Comparison of ENCODE assay signal across 28 mouse cellular contexts in the genomic region with DNA sequence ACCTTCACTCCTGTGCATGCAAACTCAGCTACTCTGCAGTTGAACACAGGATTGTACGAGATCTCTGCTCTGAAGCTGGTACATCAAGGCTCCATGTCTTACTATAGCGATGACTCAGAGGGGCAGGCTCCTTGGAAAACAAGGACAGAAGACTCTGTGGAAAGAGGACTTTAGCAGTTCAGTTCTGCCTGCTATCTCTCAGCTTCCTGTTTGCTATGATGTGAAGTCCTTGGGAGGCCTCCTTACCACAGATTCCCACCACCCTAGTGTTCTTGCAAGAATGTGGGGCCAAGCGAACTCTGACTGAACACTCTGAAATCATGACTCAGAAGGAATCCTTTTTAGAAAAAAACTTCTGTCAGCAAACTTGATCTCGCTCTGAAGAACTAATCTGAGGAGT. TPM values are rescaled to one million over a fixed set of nuclear protein-coding genes. Genes with fewer than 3 reads are reported as not detected.
DNase-seq lines count a peak whose midpoint lies in the region; ATAC-seq and TF ChIP-seq lines count a peak whose summit lies in the region.
"Had no signal": no experiment of that assay in that cellular context is flagged by ENCODE, and none has a peak within 500 bp of the region (broad histone marks: within the 10 kb centered on the region; RNA-seq: fewer than 3 reads in every experiment).

No protein-coding gene starts in this region.

- H3K4me2 ChIP-seq in kidney, postnatal 0 days (ENCODE audit: low read length), result no peak overlapping the region
- H3K4me2 ChIP-seq: heart, embryonic 13.5 days; hindbrain, embryonic 14.5 days; lung, embryonic 15.5 days; midbrain, embryonic 12.5 days; neural tube, embryonic 13.5 days had no signal

- no peak for TF ChIP-seq RAD21 in MEL (IDR thresholded peaks at IDR 0.05; ENCODE audit: low read depth, low read length)

- DNase-seq in adrenal gland, adult (ENCODE audit: inconsistent age in 2 of 2, low spot score in 1 of 2), result peak; percentile 48 to 58
- DNase-seq in adrenal gland, adult 18-20 months (ENCODE audit: low spot score in 2 of 2), result no peak
- DNase-seq in kidney, postnatal 0 days (ENCODE audit: low spot score), result peak; percentile 25
- DNase-seq in kidney, adult 8-10 months, result no peak
- DNase-seq in MEL (ENCODE audit: low read depth, low spot score), result peak; percentile 75
- peak; percentile 13 for DNase-seq in c-Kit-positive CD71-negative TER-119-negative erythroid progenitor cells, embryonic 14.5 days (ENCODE audit: low read depth)
- DNase-seq in embryo, embryonic 10.5 days (ENCODE audit: low spot score), result no peak
- no peak for DNase-seq in spleen, postnatal 4 days (ENCODE audit: low spot score in 2 of 2)
- DNase-seq: cerebellum, adult 11-12 months; cerebellum, postnatal 14 days; heart, adult 18-20 months; heart, postnatal 36 days; kidney, postnatal 25 days; left cerebral cortex, postnatal 4 days; lung, postnatal 4 days; thymus, postnatal 36 days had no signal

- H3K9me3 ChIP-seq in kidney, postnatal 0 days (replicated peaks; ENCODE audit: low read length), result no peaks in the 10 kb centered on the region
- no peaks in the 10 kb centered on the region for H3K9me3 ChIP-seq in MEL (replicated peaks; ENCODE audit: insufficient read depth, low read length)
- H3K9me3 ChIP-seq: forebrain, embryonic 10.5 days; G1E; heart, embryonic 13.5 days; lung, embryonic 15.5 days; midbrain, embryonic 12.5 days; neural tube, embryonic 13.5 days had no signal

- no peak overlapping the region for H3K9ac ChIP-seq in kidney, postnatal 0 days (ENCODE audit: low read depth, low read length)
- H3K9ac ChIP-seq in MEL (ENCODE audit: control insufficient read depth, low read depth, low read length, poor library complexity, severe bottlenecking), result no peak overlapping the region
- H3K9ac ChIP-seq: heart, embryonic 13.5 days; hindbrain, embryonic 14.5 days; lung, embryonic 15.5 days; midbrain, embryonic 12.5 days; neural tube, embryonic 13.5 days had no signal

- WGBS in kidney, postnatal 0 days, result 77% methylated on average over 4 of the region's 4 CpGs

- H3K36me3 ChIP-seq in kidney, postnatal 0 days (ENCODE audit: insufficient read depth, low read length), result no peaks in the 10 kb centered on the region
- peaks cover 0 to 21% of the 10 kb centered on the region in 2 experiments; a peak in 3 of 4 replicates for H3K36me3 ChIP-seq in MEL (ENCODE audit: control insufficient read depth in 1 of 2, insufficient read depth in 2 of 2, low read length in 2 of 2)
- H3K36me3 ChIP-seq: forebrain, embryonic 10.5 days; lung, embryonic 15.5 days; midbrain, embryonic 12.5 days had no signal

- TF ChIP-seq EP300 in MEL (IDR thresholded peaks at IDR 0.05; ENCODE audit: low read depth in 1 of 2, low read length in 2 of 2), result no peak; a peak in 1 of 4 replicates

- no peak overlapping the region for H3K27ac ChIP-seq in kidney, postnatal 0 days
- 0 out of 2 replicates have a peak overlapping the region, but pooled peaks have one; percentile 27 for H3K27ac ChIP-seq in MEL (ENCODE audit: control insufficient read depth, low read depth, low read length)
- H3K27ac ChIP-seq: forebrain, embryonic 10.5 days; heart, embryonic 13.5 days; hindbrain, embryonic 14.5 days; left cerebral cortex, adult 2 months; lung, embryonic 15.5 days; midbrain, embryonic 12.5 days; neural tube, embryonic 13.5 days had no signal

- no peak for TF ChIP-seq POLR2A in MEL (IDR thresholded peaks at IDR 0.05; ENCODE audit: control insufficient read depth in 1 of 2, insufficient read depth in 1 of 2, low read depth in 1 of 2, low read length in 2 of 2, poor library complexity in 1 of 2)

- H3K4me1 ChIP-seq in kidney, postnatal 0 days (replicated peaks; ENCODE audit: insufficient read depth, low read length), result no peaks in the 10 kb centered on the region
- H3K4me1 ChIP-seq in MEL (ENCODE audit: control insufficient read depth in 1 of 2, insufficient read depth in 2 of 2, low read length in 2 of 2), result peaks cover 9 to 27% of the 10 kb centered on the region in 2 experiments
- H3K4me1 ChIP-seq: lung, embryonic 15.5 days; midbrain, embryonic 12.5 days had no signal

- peaks cover 2% of the 10 kb centered on the region; the same call in 1 of the 2 replicates for H3K79me2 ChIP-seq in MEL (ENCODE audit: control insufficient read depth, insufficient read depth, low read length, poor library complexity)

- ATAC-seq in kidney, postnatal 0 days (replicated peaks; ENCODE audit: low FRiP score, low read depth), result no peak

- no peak overlapping the region for H3K4me3 ChIP-seq in kidney, postnatal 0 days (replicated peaks; ENCODE audit: low read depth, low read length)
- no peak overlapping the region for H3K4me3 ChIP-seq in MEL (ENCODE audit: control insufficient read depth in 1 of 2, insufficient read depth in 1 of 2, low read depth in 2 of 2, low read length in 2 of 2)
- H3K4me3 ChIP-seq: forebrain, embryonic 10.5 days; heart, embryonic 13.5 days; left cerebral cortex, adult 2 months; lung, embryonic 15.5 days; midbrain, embryonic 12.5 days; neural tube, embryonic 13.5 days had no signal

- TF ChIP-seq CTCF in kidney, postnatal 0 days (IDR thresholded peaks at IDR 0.05; ENCODE audit: low read depth), result no peak
- no peak for TF ChIP-seq CTCF in MEL (IDR thresholded peaks at IDR 0.05 in 2 of 3, conservative IDR thresholded peaks at IDR 0.05 in 1 of 3; ENCODE audit: control insufficient read depth in 1 of 3, insufficient read depth in 1 of 3, low read depth in 2 of 3, low read length in 3 of 3, poor library complexity in 1 of 3, severe bottlenecking in 1 of 3)

- H3K27me3 ChIP-seq in kidney, postnatal 0 days (ENCODE audit: insufficient read depth, low read length), result no peaks in the 10 kb centered on the region
- no peaks in the 10 kb centered on the region for H3K27me3 ChIP-seq in MEL (ENCODE audit: control insufficient read depth in 1 of 2, insufficient read depth in 2 of 2, low read length in 2 of 2)
- H3K27me3 ChIP-seq: heart, embryonic 13.5 days; lung, embryonic 15.5 days; midbrain, embryonic 12.5 days; neural tube, embryonic 13.5 days had no signal

TF ChIP-seq in MEL, 35 proteins besides CTCF, POLR2A, EP300 and RAD21:
- peak; percentile 35; the same call in 1 of the 2 replicates for TF ChIP-seq MYC (IDR thresholded peaks at IDR 0.05; ENCODE audit: low read depth, low read length)
- 0 out of 2 replicates have a peak, but pooled peaks have one; percentile 16 for TF ChIP-seq ELF1 (IDR thresholded peaks at IDR 0.05; ENCODE audit: low read depth, low read length)
- peak; percentile 78; the same call in 1 of the 2 replicates for TF ChIP-seq JUND (IDR thresholded peaks at IDR 0.05; ENCODE audit: low read depth, low read length)
- no peak for TF ChIP-seq ETS1 (IDR thresholded peaks at IDR 0.05; ENCODE audit: low read depth, low read length)
- TF ChIP-seq MAX (IDR thresholded peaks at IDR 0.05; ENCODE audit: low read length), result 0 out of 2 replicates have a peak, but pooled peaks have one; percentile 21
- TF ChIP-seq SIN3A (IDR thresholded peaks at IDR 0.05; ENCODE audit: low read length), result peak; percentile 47; the same call in 1 of the 2 replicates
- TF ChIP-seq GATA1 (IDR thresholded peaks at IDR 0.05; ENCODE audit: low read depth, low read length), result no peak
TF ChIP-seq in MEL: peak in this region for 5.

RNA-seq across cellular contexts. Expression of gene Adck1, which starts 8.3 kb away (rescaled TPM):
- total RNA-seq in adrenal gland, adult 18-20 months (2021), result 10 to 100 TPM; 18.7 to 19.1 TPM
- 24.8 and 25.6 TPM in 2 replicates for polyA plus RNA-seq in kidney, postnatal 0 days (2015; fragmentation: Nextera tagmentation; extraction: Ambion mirVana)
- 24.8 and 30.6 TPM in 2 replicates for total RNA-seq in MEL (2012; rRNA removed)
- 10 to 100 TPM in 1 of 2 experiments, not detected in 1; 34.3 TPM for polyA plus RNA-seq in MEL (2012; ENCODE audit: insufficient read depth in 1 of 2, insufficient read length in 2 of 2, low read depth in 1 of 2, low replicate concordance in 2 of 2, missing spikeins in 1 of 2)

RNA-seq across cellular contexts. Expression of gene Gm5039, which starts 44.8 kb away (rescaled TPM):
- not detected for total RNA-seq in adrenal gland, adult 18-20 months (2021)
- not detected in 2 replicates for polyA plus RNA-seq in kidney, postnatal 0 days (2015; fragmentation: Nextera tagmentation; extraction: Ambion mirVana)
- not detected in 2 replicates for total RNA-seq in MEL (2012; rRNA removed)
- under 1 TPM in 1 of 2 experiments, not detected in 1; 0.06 TPM for polyA plus RNA-seq in MEL (2012; ENCODE audit: insufficient read depth in 1 of 2, insufficient read length in 2 of 2, low read depth in 1 of 2, low replicate concordance in 2 of 2, missing spikeins in 1 of 2)
- total RNA-seq: gastrocnemius, adult 8-10 months; heart, adult 18-20 months; heart, postnatal 36 days; left cerebral cortex, adult 2 months; left cerebral cortex, postnatal 4 days; liver, adult 2 months had no signal
- polyA plus RNA-seq: forebrain, embryonic 10.5 days; G1E; heart, embryonic 13.5 days; hindbrain, embryonic 14.5 days; intestine, embryonic 14.5 days; liver, adult 2 months; lung, embryonic 15.5 days; midbrain, embryonic 12.5 days; neural tube, embryonic 13.5 days; small intestine, adult 2 months had no signal

Comparison
In these comparisons a context has a peak if more than half of its experiments do, and no peak if none do; other contexts are left out.
1. DNase-seq: peak in adrenal gland, adult (2 of 2), kidney, postnatal 0 days (single experiment), MEL (single experiment) and c-Kit-positive CD71-negative TER-119-negative erythroid progenitor cells, embryonic 14.5 days (single experiment); none in adrenal gland, adult 18-20 months (0 of 2), kidney, adult 8-10 months (0 of 2), embryo, embryonic 10.5 days (single experiment) and spleen, postnatal 4 days (0 of 2).